Mouse (Mus musculus) naive thymus-derived CD4-positive, alpha-beta T cell, adult 5 months (primary cell): ENCODE measurements around the gene Ptcd1. TPM values are rescaled to one million over a fixed set of nuclear protein-coding genes. Genes with fewer than 3 reads are reported as not detected.

Source experiments
- polyA plus RNA-seq: library from polyadenylated mRNA; unstranded; fragments of 100-300 nt; shearing (Covaris generic); gene quantifications from one replicate; pipeline ENCODE4 v1.2.1, GENCODE M21; 2017

Gene Ptcd1
- 19.8 TPM for polyA plus RNA-seq

GRCm38 (mm10) chr5:145166536-145167305 is at the start of gene Ptcd1, which contains the start of gene Cpsf4:
Ptcd1 (minus strand) TSS chr5:145167108.
Cpsf4 (plus strand) TSS chr5:145167213.

GRCm38 (mm10) chr5:145203936-145204691 is 37.2 kb upstream of the Ptcd1 start, which contains the start of gene Zkscan5:
Zkscan5 (plus strand) TSS chr5:145204562.

GRCm38 (mm10) chr5:145201321-145201991 is 34.5 kb upstream of the Ptcd1 start, which contains the start of gene Zkscan14:
Zkscan14 (minus strand) TSS chr5:145201868.

GRCm38 (mm10) chr5:145191962-145192361 is 25.1 kb upstream of the Ptcd1 start, which contains the start of gene Atp5j2:
Atp5j2 (minus strand) TSS chr5:145192062.

GRCm38 (mm10) chr5:145139571-145140519 is 27.1 kb downstream of the Ptcd1 start, which contains the start of the genes Pdap1 and Bud31:
Pdap1 (minus strand) TSS chr5:145140238.
Bud31 (plus strand) TSS chr5:145140362.

GRCm38 (mm10) chr5:145114071-145114605 is 52.8 kb downstream of the Ptcd1 start, which contains the start of gene Arpc1b:
Arpc1b (plus strand) TSS chr5:145114215.

Other genes starting within 250 kb of the Ptcd1 start
- 76.6 TPM for gene Smurf1, start 201.3 kb downstream of the Ptcd1 start, polyA plus RNA-seq
- not detected for gene Gm4871, start 134.4 kb downstream of the Ptcd1 start, polyA plus RNA-seq
- gene 1700018F24Rik, start 124.1 kb downstream of the Ptcd1 start, polyA plus RNA-seq: not detected
- gene Arpc1a, start 83.3 kb downstream of the Ptcd1 start, polyA plus RNA-seq: 75.5 TPM
- 0.53 TPM for gene Kpna7, start 83.1 kb downstream of the Ptcd1 start, polyA plus RNA-seq
- gene Arpc1b, start 52.9 kb downstream of the Ptcd1 start, polyA plus RNA-seq: 1,001 TPM
- gene Pdap1, start 26.9 kb downstream of the Ptcd1 start, polyA plus RNA-seq: 42.4 TPM
- 251 TPM for gene Bud31, start 26.7 kb downstream of the Ptcd1 start, polyA plus RNA-seq
- gene Cpsf4, start 105 bp upstream of the Ptcd1 start, polyA plus RNA-seq: 42.5 TPM
- gene Atp5j2, start 25.0 kb upstream of the Ptcd1 start, polyA plus RNA-seq: 223 TPM
- 77.2 TPM for gene Zkscan14, start 34.8 kb upstream of the Ptcd1 start, polyA plus RNA-seq
- gene Zkscan5, start 37.5 kb upstream of the Ptcd1 start, polyA plus RNA-seq: 4.8 TPM
- gene Zfp655, start 64.6 kb upstream of the Ptcd1 start, polyA plus RNA-seq: 75.0 TPM
- 2.0 TPM for gene Zscan25, start 113.4 kb upstream of the Ptcd1 start, polyA plus RNA-seq
- gene Cyp3a57, start 178.2 kb upstream of the Ptcd1 start, polyA plus RNA-seq: not detected